Mouse (Mus musculus) lung, postnatal 0 days (tissue): ENCODE measurements around the gene Iqsec1.

ENCODE experiments used
- CTCF ChIP-seq: IDR thresholded peaks from 2 replicates; pipeline ENCODE4 v1.5.1; 2016; ENCODE audit warnings: antibody characterized with exemption, mild to moderate bottlenecking
- EP300 ChIP-seq: IDR thresholded peaks from 2 replicates; pipeline ENCODE4 v1.6.1; 2016; ENCODE audit warnings: antibody characterized with exemption, mild to moderate bottlenecking, control low read depth

- TF ChIP-seq CTCF (no peak), EP300 (no peak)
Measured at GRCm38 (mm10) chr6:90787587-90787986, 200.9 kb downstream of the Iqsec1 start.
